Comparison of ENCODE assay signal across 9 mouse cellular contexts in the genomic region with DNA sequence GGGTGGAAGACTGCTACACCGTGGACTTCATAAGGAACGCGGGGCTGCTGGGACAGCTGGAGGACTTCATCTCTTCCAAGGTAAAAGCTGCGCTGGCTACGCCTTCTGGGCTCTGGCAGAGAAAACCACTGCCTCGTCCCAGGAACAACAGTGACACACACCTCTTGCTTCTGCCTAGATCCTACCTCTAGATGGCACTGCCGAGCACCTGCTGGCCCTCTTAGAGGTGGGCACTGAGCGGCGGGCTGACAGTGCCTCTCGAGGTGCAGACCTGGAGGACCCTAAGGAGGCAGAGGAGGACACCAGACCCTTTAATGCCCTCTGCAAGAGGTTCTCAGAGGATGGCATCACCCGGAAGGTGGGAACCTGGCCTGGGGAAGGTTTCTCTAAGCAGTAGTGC. TPM values are rescaled to one million over a fixed set of nuclear protein-coding genes. Genes with fewer than 3 reads are reported as not detected.
DNase-seq lines count a peak whose midpoint lies in the region; ATAC-seq and TF ChIP-seq lines count a peak whose summit lies in the region.
"Had no signal": no experiment of that assay in that cellular context is flagged by ENCODE, and none has a peak within 500 bp of the region (broad histone marks: within the 10 kb centered on the region; RNA-seq: fewer than 3 reads in every experiment).

No protein-coding gene starts in this region.

- no peaks in the 10 kb centered on the region for H3K79me2 ChIP-seq in C2C12 (ENCODE audit: control insufficient read depth, insufficient read depth)

- H3K36me3 ChIP-seq in heart, embryonic 11.5 days (ENCODE audit: control insufficient read depth, insufficient read depth, low read length) = no peaks in the 10 kb centered on the region
- H3K36me3 ChIP-seq in heart, embryonic 10.5 days = no peaks in the 10 kb centered on the region
- no peaks in the 10 kb centered on the region for H3K36me3 ChIP-seq in C2C12 (ENCODE audit: control insufficient read depth, insufficient read depth)
- H3K36me3 ChIP-seq: limb, embryonic 12.5 days had no signal

- no peaks in the 10 kb centered on the region for H3K9me3 ChIP-seq in heart, embryonic 11.5 days (replicated peaks; ENCODE audit: control insufficient read depth, low read length)
- no peaks in the 10 kb centered on the region for H3K9me3 ChIP-seq in heart, embryonic 10.5 days
- H3K9me3 ChIP-seq: limb, embryonic 12.5 days had no signal

- 12% methylated on average over 11 of the region's 11 CpGs for WGBS in heart, embryonic 11.5 days (ENCODE audit: insufficient replicate concordance)
- WGBS in heart, embryonic 10.5 days = 18% methylated on average over 11 of the region's 11 CpGs

- no peak for DNase-seq in heart, embryonic 10.5 days (ENCODE audit: low spot score)
- peak; percentile 59 to 70 for DNase-seq in adrenal gland, postnatal 36 days
- peak; percentile 61 for DNase-seq in heart, postnatal 4 days
- DNase-seq in liver = peak; percentile 45
- peak; percentile 50 for DNase-seq in naive thymus-derived CD4-positive, alpha-beta T cell, adult 2 months (ENCODE audit: low read depth)
- no peak for DNase-seq in ovary, adult 18-20 months (ENCODE audit: low spot score)

- no peak overlapping the region for H3ac ChIP-seq in C2C12 (ENCODE audit: control insufficient read depth, insufficient read length, low read depth)

- ATAC-seq in heart, embryonic 11.5 days (replicated peaks; ENCODE audit: insufficient number of reproducible peaks, low FRiP score, low TSS enrichment) = peak; percentile 40

- H3K9ac ChIP-seq in heart, embryonic 11.5 days (ENCODE audit: low read depth, low read length) = no peak overlapping the region
- H3K9ac ChIP-seq: limb, embryonic 12.5 days had no signal

- H3K27me3 ChIP-seq in heart, embryonic 11.5 days (ENCODE audit: control insufficient read depth, insufficient read depth, low read length) = peaks cover 14% of the 10 kb centered on the region; the same call in 1 of the 2 replicates
- peaks cover 61% of the 10 kb centered on the region for H3K27me3 ChIP-seq in heart, embryonic 10.5 days (ENCODE audit: insufficient read depth, poor library complexity, severe bottlenecking)
- H3K27me3 ChIP-seq in C2C12 (ENCODE audit: control insufficient read depth, insufficient read depth, insufficient read length) = peaks cover 19% of the 10 kb centered on the region

- H3K79me3 ChIP-seq in C2C12 (ENCODE audit: low read depth) = no peaks in the 10 kb centered on the region

- no peak overlapping the region for H3K4me3 ChIP-seq in heart, embryonic 11.5 days (ENCODE audit: low read depth, low read length)
- H3K4me3 ChIP-seq in heart, embryonic 10.5 days = no peak overlapping the region
- H3K4me3 ChIP-seq in C2C12 (ENCODE audit: insufficient read depth, poor library complexity, severe bottlenecking) = no peak overlapping the region
- H3K4me3 ChIP-seq: limb, embryonic 12.5 days had no signal

- TF ChIP-seq CTCF in C2C12 (IDR thresholded peaks at IDR 0.05; ENCODE audit: control insufficient read depth, insufficient read depth, insufficient read length) = peak; percentile 64

- no peaks in the 10 kb centered on the region for H3K4me1 ChIP-seq in heart, embryonic 11.5 days (ENCODE audit: control insufficient read depth, insufficient read depth, low read length)
- no peaks in the 10 kb centered on the region for H3K4me1 ChIP-seq in heart, embryonic 10.5 days
- H3K4me1 ChIP-seq: limb, embryonic 12.5 days had no signal

- no peak overlapping the region for H3K27ac ChIP-seq in heart, embryonic 11.5 days (ENCODE audit: low read depth, low read length)
- no peak overlapping the region for H3K27ac ChIP-seq in heart, embryonic 10.5 days
- H3K27ac ChIP-seq: limb, embryonic 12.5 days had no signal

- no peak overlapping the region for H3K4me2 ChIP-seq in heart, embryonic 11.5 days
- H3K4me2 ChIP-seq: limb, embryonic 12.5 days had no signal

TF ChIP-seq in C2C12, 6 proteins besides CTCF, POLR2A, EP300 and RAD21:
- TF ChIP-seq CEBPB (IDR thresholded peaks at IDR 0.05; ENCODE audit: low read depth) = no peak
- TF ChIP-seq MYOG (IDR thresholded peaks at IDR 0.05; ENCODE audit: control insufficient read depth, extremely low read depth, insufficient read length) = no peak
- TF ChIP-seq MYOD1 (IDR thresholded peaks at IDR 0.05; ENCODE audit: control insufficient read depth, insufficient read length, low read depth) = no peak
- no peak for TF ChIP-seq FOSL1 (IDR thresholded peaks at IDR 0.05; ENCODE audit: insufficient read depth, low read length, poor library complexity, severe bottlenecking)
- TF ChIP-seq USF1 (IDR thresholded peaks at IDR 0.05; ENCODE audit: low read depth) = no peak
- no peak for TF ChIP-seq MAX (IDR thresholded peaks at IDR 0.05)

RNA-seq across cellular contexts. Expression of gene Utf1, which starts 12.9 kb away (rescaled TPM):
- polyA plus RNA-seq in heart, embryonic 11.5 days (2014; fragmentation: Nextera tagmentation; extraction: Ambion mirVana) = not detected in 2 replicates
- 0.14 TPM in 1 of 2 replicates, not detected in the other for polyA plus RNA-seq in heart, embryonic 10.5 days (2016; fragmentation: Nextera tagmentation; extraction: Ambion mirVana)
- not detected for polyA plus RNA-seq in C2C12 (2012; fragmentation: generic; extraction: Trizol)
- not detected for total RNA-seq in adrenal gland, postnatal 36 days (2021)
- not detected for total RNA-seq in heart, postnatal 4 days (2021)

RNA-seq across cellular contexts. Expression of gene Kndc1, which starts 36.2 kb away (rescaled TPM):
- polyA plus RNA-seq in heart, embryonic 11.5 days (2014; fragmentation: Nextera tagmentation; extraction: Ambion mirVana) = 0.03 TPM in 1 of 2 replicates, not detected in the other
- 0.07 and 0.18 TPM in 2 replicates for polyA plus RNA-seq in heart, embryonic 10.5 days (2016; fragmentation: Nextera tagmentation; extraction: Ambion mirVana)
- not detected for polyA plus RNA-seq in C2C12 (2012; fragmentation: generic; extraction: Trizol)
- total RNA-seq in adrenal gland, postnatal 36 days (2021) = under 1 TPM; 0.50 to 0.56 TPM
- under 1 TPM; 0.07 to 0.14 TPM for total RNA-seq in heart, postnatal 4 days (2021)

RNA-seq across cellular contexts. Expression of gene 6430531B16Rik, which starts 47.8 kb away (rescaled TPM):
- polyA plus RNA-seq in heart, embryonic 11.5 days (2014; fragmentation: Nextera tagmentation; extraction: Ambion mirVana) = 0.21 and 0.29 TPM in 2 replicates
- 0.33 TPM in 1 of 2 replicates, not detected in the other for polyA plus RNA-seq in heart, embryonic 10.5 days (2016; fragmentation: Nextera tagmentation; extraction: Ambion mirVana)
- 0.08 TPM for polyA plus RNA-seq in C2C12 (2012; fragmentation: generic; extraction: Trizol)
- not detected for total RNA-seq in adrenal gland, postnatal 36 days (2021)
- not detected for total RNA-seq in heart, postnatal 4 days (2021)

Comparison
In these comparisons a context has a peak if more than half of its experiments do, and no peak if none do; other contexts are left out.
1. DNase-seq: peak in adrenal gland, postnatal 36 days (2 of 2), heart, postnatal 4 days (single experiment), liver (single experiment) and naive thymus-derived CD4-positive, alpha-beta T cell, adult 2 months (single experiment); none in heart, embryonic 10.5 days (single experiment) and ovary, adult 18-20 months (single experiment).